Mouse (Mus musculus) testis, adult 2 months (tissue): ENCODE results near the gene Pdk1. TPM values are rescaled to one million over a fixed set of nuclear protein-coding genes. Genes with fewer than 3 reads are reported as not detected.
A peak's percentile ranks its signal among the peaks of the same experiment; 100 is the strongest.

Source experiments
- H3K27ac ChIP-seq: fragments of 200-500 bp; 2 replicates; pipeline ENCODE4 v1.5.1; 2012; ENCODE audit warnings: low read depth, low read length; ENCODE audit not compliant: control insufficient read depth, insufficient read depth
- H3K27me3 ChIP-seq: fragments of 200-500 bp; 2 replicates; pipeline ENCODE4 v1.6.1; 2012; ENCODE audit warnings: mild to moderate bottlenecking, low read length, moderate library complexity; ENCODE audit not compliant: control insufficient read depth, insufficient read depth
- H3K36me3 ChIP-seq: fragments of 200-500 bp; 2 replicates; pipeline ENCODE4 v1.6.1; 2012; ENCODE audit warnings: mild to moderate bottlenecking, low read length; ENCODE audit not compliant: control insufficient read depth, insufficient read depth
- H3K4me1 ChIP-seq: fragments of 200-500 bp; 2 replicates; pipeline ENCODE4 v1.6.1; 2012; ENCODE audit warnings: low read length; ENCODE audit not compliant: control insufficient read depth, insufficient read depth
- H3K4me3 ChIP-seq: fragments of 200-500 bp; 2 replicates; pipeline ENCODE4 v1.5.1; 2012; ENCODE audit warnings: low read depth, mild to moderate bottlenecking, low read length, moderate library complexity, mixed read lengths; ENCODE audit not compliant: control insufficient read depth
- CTCF ChIP-seq: fragments of 200-500 bp; IDR thresholded peaks from 2 replicates; pipeline ENCODE4 v1.5.1; 2012; ENCODE audit warnings: low read depth, mild to moderate bottlenecking, inconsistent platforms, low read length, moderate library complexity; ENCODE audit not compliant: control insufficient read depth, insufficient read depth, insufficient replicate concordance
- POLR2A ChIP-seq: fragments of 200-500 bp; IDR thresholded peaks from 2 replicates; pipeline ENCODE4 v1.6.1; 2012; ENCODE audit warnings: low read depth, mild to moderate bottlenecking, inconsistent platforms, low read length, moderate library complexity; ENCODE audit not compliant: control insufficient read depth
- polyA plus RNA-seq: library from polyadenylated mRNA; depleted of rRNA; stranded (reverse); fragments of >200 nt; gene quantifications from 2 replicates; pipeline ENCODE4 v1.2.3, GENCODE M21; 2012

The Pdk1 gene
- polyA plus RNA-seq, 1 experiment = 5.4 TPM

DNA sequence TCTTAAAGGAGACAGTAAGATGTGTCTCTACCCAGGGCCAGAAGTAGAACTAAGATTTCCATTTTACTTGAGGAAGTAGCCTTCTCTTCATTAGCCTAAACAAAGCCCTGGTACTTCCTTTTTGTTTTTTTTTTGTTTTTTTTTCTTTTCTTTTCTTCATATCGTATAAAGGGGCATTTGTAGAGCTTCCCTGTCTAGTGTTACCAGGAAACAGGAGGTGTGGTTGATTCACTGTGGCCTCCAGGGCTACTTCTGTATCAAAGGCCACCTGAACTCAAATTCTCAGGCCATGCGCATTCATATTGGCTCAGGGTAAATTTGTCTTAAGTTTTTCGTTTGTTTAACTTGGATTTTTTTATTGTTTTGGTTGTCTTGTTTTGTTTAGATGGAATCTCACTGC is 7.1 kb upstream of the Pdk1 start:
- no peak for TF ChIP-seq CTCF
- TF ChIP-seq POLR2A = no peak
- H3K36me3 ChIP-seq = no peaks in the 10 kb centered on the region
- H3K27ac ChIP-seq = no peak overlapping the region
- no peaks in the 10 kb centered on the region for H3K4me1 ChIP-seq
- H3K27me3 ChIP-seq = no peaks in the 10 kb centered on the region
- no peak overlapping the region for H3K4me3 ChIP-seq

GRCm38 (mm10) chr2:71866565-71866964 is 6.5 kb upstream of the Pdk1 start:
- H3K27me3 ChIP-seq = no peaks in the 10 kb centered on the region
- H3K4me1 ChIP-seq = no peaks in the 10 kb centered on the region
- no peak for TF ChIP-seq CTCF
- no peak for TF ChIP-seq POLR2A
- no peaks in the 10 kb centered on the region for H3K36me3 ChIP-seq
- no peak overlapping the region for H3K4me3 ChIP-seq
- no peak overlapping the region for H3K27ac ChIP-seq

- Histone ChIP-seq H3K27me3 (no peaks in the 10 kb centered on the region), H3K36me3 (no peaks in the 10 kb centered on the region), H3K27ac (no peak overlapping the region), H3K4me3 (no peak overlapping the region), H3K4me1 (no peaks in the 10 kb centered on the region)
- TF ChIP-seq CTCF (no peak), POLR2A (no peak)
Measured at GRCm38 (mm10) chr2:71867019-71867418, 6.0 kb upstream of the Pdk1 start.

GRCm38 (mm10) chr2:71867480-71867879 is 5.5 kb upstream of the Pdk1 start:
- TF ChIP-seq POLR2A (no peak), CTCF (no peak)
- Histone ChIP-seq H3K4me3 (no peak overlapping the region), H3K27ac (no peak overlapping the region)

DNA sequence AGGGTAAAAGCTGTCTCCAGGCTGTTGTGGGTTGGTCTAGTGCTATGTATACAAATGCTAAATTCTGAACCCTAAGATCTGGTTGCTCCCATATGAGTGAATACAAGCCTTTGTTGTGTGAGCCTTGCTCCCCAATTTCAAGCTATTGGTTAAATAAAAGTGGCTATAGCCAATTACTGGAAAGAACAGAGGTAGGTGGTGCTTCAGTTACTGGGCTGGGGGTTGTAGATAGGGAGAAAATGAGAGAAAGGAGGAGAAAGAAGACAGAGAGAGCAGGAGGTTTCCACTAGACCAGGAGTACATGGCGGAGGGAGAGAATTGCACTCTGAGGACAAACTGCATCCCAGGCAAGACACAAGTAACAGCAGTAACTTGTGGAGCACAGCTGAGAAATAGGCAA is 4.8 kb upstream of the Pdk1 start:
- Histone ChIP-seq H3K4me1 (no peaks in the 10 kb centered on the region), H3K36me3 (no peaks in the 10 kb centered on the region), H3K27me3 (no peaks in the 10 kb centered on the region), H3K27ac (no peak overlapping the region), H3K4me3 (no peak overlapping the region)
- TF ChIP-seq CTCF = no peak
- TF ChIP-seq POLR2A = no peak

More at GRCm38 (mm10) chr2:71867480-71867879, 5.5 kb upstream of the Pdk1 start:
- H3K27me3 ChIP-seq = no peaks in the 10 kb centered on the region
- no peaks in the 10 kb centered on the region for H3K4me1 ChIP-seq
- H3K36me3 ChIP-seq = no peaks in the 10 kb centered on the region

- H3K36me3 ChIP-seq = no peaks in the 10 kb centered on the region
- no peak for TF ChIP-seq POLR2A
- TF ChIP-seq CTCF = no peak
- peaks cover 3% of the 10 kb centered on the region for H3K4me1 ChIP-seq
- no peaks in the 10 kb centered on the region for H3K27me3 ChIP-seq
- 0 out of 2 replicates have a peak overlapping the region, but pooled peaks have one; percentile 29 for H3K27ac ChIP-seq
- H3K4me3 ChIP-seq = no peak overlapping the region
Measured at GRCm38 (mm10) chr2:71872141-71872540, 883 bp upstream of the Pdk1 start.

DNA sequence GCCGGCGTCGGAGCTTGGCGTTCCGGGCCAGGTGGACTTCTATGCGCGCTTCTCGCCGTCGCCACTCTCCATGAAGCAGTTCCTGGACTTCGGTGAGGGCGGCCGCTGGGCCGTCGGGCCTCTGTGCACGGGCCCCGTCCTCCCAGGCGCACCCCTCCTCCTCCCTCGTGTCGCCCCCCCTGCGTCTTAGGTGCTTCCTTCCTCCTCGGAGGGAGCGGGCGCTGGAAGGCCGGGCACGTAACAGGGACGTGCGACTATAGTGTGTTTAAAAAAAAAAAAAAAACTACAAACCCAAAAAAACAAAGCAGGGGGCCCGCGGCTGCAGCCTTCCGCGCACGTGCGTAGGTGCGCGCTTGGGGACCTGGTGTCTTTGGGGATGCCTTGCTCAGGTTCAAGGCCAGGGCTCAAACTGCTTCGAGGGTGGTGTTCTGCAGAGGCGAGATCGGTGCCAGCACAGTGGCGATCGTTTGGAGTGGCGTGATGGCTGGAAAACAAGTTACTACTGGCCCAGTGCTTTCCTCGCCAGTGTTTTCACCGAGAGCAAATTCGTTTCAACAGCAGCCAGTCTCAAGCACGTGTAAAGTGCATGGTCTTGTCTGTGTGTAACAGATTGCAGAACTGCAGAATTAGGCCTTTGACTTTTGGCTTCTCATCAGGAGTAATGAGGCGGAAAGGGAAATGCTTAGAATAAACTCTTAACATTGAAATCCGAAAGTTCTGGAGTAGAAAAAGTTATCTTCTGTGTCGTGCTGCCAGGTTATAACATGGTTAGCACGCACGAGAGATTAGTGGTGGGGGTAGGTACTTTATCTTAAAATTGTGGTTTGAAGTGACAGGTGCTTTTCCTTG is 674 bp downstream of the Pdk1 start:
- peak overlapping the region; percentile 76 for H3K4me3 ChIP-seq
- no peak overlapping the region for H3K27ac ChIP-seq
- no peaks in the 10 kb centered on the region for H3K36me3 ChIP-seq
- no peaks in the 10 kb centered on the region for H3K27me3 ChIP-seq
- no peak; the same call in 1 of the 2 replicates for TF ChIP-seq POLR2A
- TF ChIP-seq CTCF = no peak
- H3K4me1 ChIP-seq = peaks cover 3% of the 10 kb centered on the region
